Mouse (Mus musculus): ENCODE measurements around the gene Gm49369.

GRCm38 (mm10) chr7:142413285-142413684 lies 30.8 kb upstream of the Gm49369 start:
- TF ChIP-seq CTCF (IDR thresholded peaks at IDR 0.05; ENCODE audit: control insufficient read depth, insufficient read depth, insufficient replicate concordance, low read depth, low read length) (no peak), POLR2A (IDR thresholded peaks at IDR 0.05; ENCODE audit: control insufficient read depth, low read depth, low read length) (no peak)

All from testis, adult 2 months (tissue).